In the genomic region with DNA sequence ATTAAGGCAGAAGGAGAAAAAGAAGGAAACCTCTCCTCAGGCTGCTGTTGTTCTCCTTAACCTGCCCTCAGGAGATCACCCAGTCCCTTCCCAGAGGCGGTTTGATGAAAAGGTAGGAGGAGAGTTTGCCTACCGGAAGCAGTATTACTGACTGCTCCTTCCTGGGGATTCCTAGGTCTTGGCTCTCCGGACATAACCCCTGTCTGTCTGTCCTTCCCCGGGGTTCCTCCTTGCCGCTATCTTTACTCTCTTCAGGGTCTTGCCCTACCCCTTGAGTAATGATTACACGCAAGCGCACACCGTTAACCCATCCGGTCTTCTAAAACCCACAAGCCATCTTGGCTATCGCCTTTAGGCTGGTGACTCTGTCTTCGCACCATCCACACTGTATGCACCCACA, we compare ENCODE assay signal across 28 mouse cellular contexts. TPM values are rescaled to one million over a fixed set of nuclear protein-coding genes. Genes with fewer than 3 reads are reported as not detected.
A peak's percentile ranks its signal among the peaks of the same experiment; 100 is the strongest.
DNase-seq lines count a peak whose midpoint lies in the region; ATAC-seq lines count a peak whose summit lies in the region.
"Had no signal": no experiment of that assay in that cellular context is flagged by ENCODE, and none has a peak within 500 bp of the region (broad histone marks: within the 10 kb centered on the region; RNA-seq: fewer than 3 reads in every experiment).

No protein-coding gene starts in this region.

- H3K4me3 ChIP-seq in kidney, embryonic 14.5 days (ENCODE audit: low read length), result no peak overlapping the region
- H3K4me3 ChIP-seq: erythroblast, embryonic 14.5 days; forebrain, embryonic 12.5 days; heart, embryonic 10.5 days; heart, embryonic 15.5 days; hindbrain, embryonic 12.5 days; intestine, embryonic 15.5 days; lung, embryonic 15.5 days; myocyte; neural tube, embryonic 12.5 days had no signal

- no peak overlapping the region for H3K9ac ChIP-seq in kidney, embryonic 14.5 days (ENCODE audit: low read depth, low read length)
- H3K9ac ChIP-seq: forebrain, embryonic 12.5 days; forebrain, postnatal 0 days; heart, embryonic 15.5 days; hindbrain, embryonic 12.5 days; intestine, embryonic 15.5 days; lung, embryonic 15.5 days; neural tube, embryonic 12.5 days had no signal

- H3K36me3 ChIP-seq in kidney, embryonic 14.5 days (ENCODE audit: control insufficient read depth, insufficient read depth, low read length), result no peaks in the 10 kb centered on the region
- H3K36me3 ChIP-seq: forebrain, embryonic 12.5 days; heart, embryonic 10.5 days; heart, embryonic 15.5 days; hindbrain, embryonic 12.5 days; intestine, embryonic 15.5 days; lung, embryonic 15.5 days; neural tube, embryonic 12.5 days had no signal

- 92% methylated on average over 11 of the region's 11 CpGs for WGBS in kidney, embryonic 14.5 days

- no peaks in the 10 kb centered on the region for H3K27me3 ChIP-seq in kidney, embryonic 14.5 days (ENCODE audit: control insufficient read depth, insufficient read depth, low read length)
- H3K27me3 ChIP-seq: forebrain, embryonic 12.5 days; hindbrain, embryonic 12.5 days; intestine, embryonic 15.5 days; neural tube, embryonic 12.5 days had no signal

- H3K4me2 ChIP-seq in kidney, embryonic 14.5 days (replicated peaks; ENCODE audit: low read depth, low read length), result no peak overlapping the region
- H3K4me2 ChIP-seq: forebrain, embryonic 12.5 days; heart, embryonic 15.5 days; hindbrain, embryonic 12.5 days; intestine, embryonic 15.5 days; lung, embryonic 15.5 days; midbrain, embryonic 11.5 days; neural tube, embryonic 12.5 days had no signal

- peak; percentile 33 for DNase-seq in kidney, adult 9 months
- DNase-seq in ES-CJ7 (ENCODE audit: low read depth, low spot score), result peak; percentile 70
- peak; percentile 51 for DNase-seq in ZHBTc4 (ENCODE audit: low read depth, low spot score)
- DNase-seq in liver, result no peak
- no peak for DNase-seq in right cerebral cortex, adult 18-20 months
- DNase-seq: adrenal gland, adult 2 months; adrenal gland, postnatal 36 days; B cell, adult 2 months; cerebellum, adult 2 months; cerebellum, postnatal 14 days; forebrain, postnatal 0 days; gastrocnemius, postnatal 10 days; layer of hippocampus, adult 9-11 months had no signal

- H3K27ac ChIP-seq in kidney, embryonic 14.5 days (ENCODE audit: low read depth, low read length), result no peak overlapping the region
- H3K27ac ChIP-seq: forebrain, embryonic 12.5 days; heart, embryonic 10.5 days; heart, embryonic 15.5 days; hindbrain, embryonic 12.5 days; hindbrain, postnatal 0 days; intestine, embryonic 15.5 days; lung, embryonic 15.5 days; neural tube, embryonic 12.5 days had no signal

- ATAC-seq in kidney, embryonic 14.5 days (ENCODE audit: low FRiP score, low TSS enrichment), result no peak
- ATAC-seq: activated CD4-positive, CD25-positive, alpha-beta regulatory T cell, adult 4 months; forebrain, postnatal 0 days; hindbrain, postnatal 0 days; intestine, embryonic 15.5 days had no signal

- H3K9me3 ChIP-seq in kidney, embryonic 14.5 days (ENCODE audit: control insufficient read depth, low read length), result no peaks in the 10 kb centered on the region
- H3K9me3 ChIP-seq: forebrain, embryonic 12.5 days; heart, embryonic 10.5 days; heart, embryonic 15.5 days; hindbrain, embryonic 12.5 days; intestine, embryonic 15.5 days; lung, embryonic 15.5 days; neural tube, embryonic 12.5 days had no signal

- peaks cover 6% of the 10 kb centered on the region; the same call in 1 of the 2 replicates for H3K4me1 ChIP-seq in kidney, embryonic 14.5 days (ENCODE audit: control insufficient read depth, insufficient read depth, low read length)
- H3K4me1 ChIP-seq: forebrain, embryonic 12.5 days; heart, embryonic 10.5 days; heart, embryonic 15.5 days; hindbrain, embryonic 12.5 days had no signal

RNA-seq across cellular contexts. Expression of gene Hoxa1, which starts 54.0 kb away (rescaled TPM):
- polyA plus RNA-seq in kidney, embryonic 14.5 days (2014; fragmentation: Nextera tagmentation; extraction: Ambion mirVana), result 0.64 and 1.0 TPM in 2 replicates
- polyA plus RNA-seq: activated CD4-positive, CD25-positive, alpha-beta regulatory T cell, adult 4 months; cortical plate, adult 2 months; erythroblast, embryonic 14.5 days; forebrain, postnatal 0 days; midbrain, postnatal 0 days had no signal

Comparison
In these comparisons a context has a peak if more than half of its experiments do, and no peak if none do; other contexts are left out.
1. DNase-seq: peak in kidney, adult 9 months (single experiment), ES-CJ7 (single experiment) and ZHBTc4 (single experiment); none in liver (single experiment) and right cerebral cortex, adult 18-20 months (single experiment).